Mouse (Mus musculus) cerebellum, postnatal 36 days (tissue): ENCODE measurements at regions not wholly inside any gene's neighbourhood (a gene's known extent, or its start where the extent isn't known, plus 50 kb on each side); places are given as distances from the start of the nearest gene placed in this dataset.

Experiments used
- DNase-seq, 2 experiments: peaks; one replicate each; pipeline ENCODE4 v3.0.0; 2021 to 2022; ENCODE audit warnings: mixed read lengths in 2 of 2

DNA sequence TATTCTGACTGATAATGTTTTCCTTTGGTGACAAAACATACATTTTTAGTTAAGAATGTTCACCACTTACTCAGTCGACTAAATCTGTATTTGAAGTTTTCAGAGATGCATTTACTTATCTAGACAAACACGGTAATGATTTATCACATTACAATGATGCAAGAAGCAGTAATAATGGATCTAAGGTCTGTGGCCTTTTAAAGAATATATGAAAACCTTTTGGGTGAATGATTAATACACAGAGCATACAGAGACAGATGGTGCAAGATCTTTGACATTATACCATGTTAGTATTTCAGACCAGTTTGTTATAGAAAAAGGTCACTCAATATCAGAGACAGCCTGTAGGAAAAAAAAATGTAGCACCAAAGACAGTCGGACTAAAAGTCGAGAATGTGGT, 1004.2 kb upstream of the Ncam2 start:
- DNase-seq = no peak

GRCm38 (mm10) chr16:80202811-80203210, 997.7 kb upstream of the Ncam2 start:
- no peak for DNase-seq

DNA sequence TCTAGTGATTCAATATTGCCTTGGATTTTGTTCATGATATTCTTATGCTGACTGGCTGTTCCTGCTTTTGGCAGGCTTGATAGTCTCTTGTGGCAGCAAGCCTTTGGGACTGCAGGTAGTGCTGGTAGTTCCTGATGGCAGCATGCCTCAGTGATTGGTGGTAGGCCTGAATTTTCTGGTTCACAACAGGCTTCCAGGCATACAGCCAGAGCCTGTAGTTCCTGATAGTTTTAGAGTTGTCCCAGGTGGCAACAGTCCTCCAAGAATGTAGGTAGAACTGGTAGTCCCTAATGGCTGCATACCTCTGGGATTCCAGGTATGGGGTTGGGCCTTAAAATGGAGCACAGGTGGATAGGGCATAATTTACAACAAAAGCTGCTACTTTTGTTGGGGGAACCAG, 987.7 kb upstream of the Ncam2 start:
- peak; percentile 66 to 74 for DNase-seq

GRCm38 (mm10) chr16:80255441-80255840, 945.1 kb upstream of the Ncam2 start:
- DNase-seq = peak in 1 of 2 experiments; percentile 6

DNA sequence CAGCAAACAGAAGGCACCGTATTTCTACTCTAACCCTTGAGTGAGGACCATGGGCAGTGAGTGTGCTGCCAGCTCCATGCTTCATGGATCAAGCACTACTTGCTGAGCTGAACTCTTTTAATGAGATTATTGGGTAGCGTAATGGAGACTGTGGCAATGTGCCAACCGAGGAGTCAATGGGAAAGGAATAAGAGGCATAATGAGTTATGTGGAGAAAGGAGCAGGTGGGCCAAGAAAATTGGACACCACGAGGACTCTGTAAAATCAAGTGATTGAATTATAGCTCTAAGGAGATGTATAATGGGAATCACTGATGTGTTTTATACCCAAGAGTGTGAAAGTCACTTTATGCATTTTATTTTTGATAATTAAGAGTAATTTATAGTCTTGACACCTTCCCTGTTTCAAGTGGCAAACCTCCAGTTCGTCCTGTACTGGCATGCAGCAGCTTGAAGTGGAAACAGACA, 934.3 kb upstream of the Ncam2 start:
- no peak for DNase-seq

- no peak for DNase-seq
Observed at GRCm38 (mm10) chr16:80272291-80273123, 928.0 kb upstream of the Ncam2 start.
